Mouse (Mus musculus) neutrophil, adult 59 days (primary cell): ENCODE data around the gene Gnb5. TPM values are rescaled to one million over a fixed set of nuclear protein-coding genes. Genes with fewer than 3 reads are reported as not detected.

Experiments
- total RNA-seq, 2 experiments: library from RNA; stranded (reverse); gene quantifications; 1 replicate in 1 of 2; 2 replicates in 1 of 2; pipeline ENCODE4 v1.2.4; 2023

Gnb5 gene
- total RNA-seq, result under 1 TPM; 0.71 to 0.73 TPM

GRCm38 (mm10) chr9:75306126-75306898 lies at the start of gene Gnb5:
Gnb5 (plus strand) TSS chr9:75306288.

GRCm38 (mm10) chr9:75347458-75347857 lies 41.4 kb downstream of the Gnb5 start, which contains the start of gene Bcl2l10:
Bcl2l10 (plus strand) TSS chr9:75347758.

Other genes with a start within 250 kb of the Gnb5 start
- 100 to 1,000 TPM; 126 to 127 TPM for gene Myo5a, start 235.3 kb upstream of the Gnb5 start, total RNA-seq
- gene Myo5c, start 74.3 kb upstream of the Gnb5 start, total RNA-seq, result not detected
- not detected for gene Bcl2l10, start 41.5 kb downstream of the Gnb5 start, total RNA-seq
- 10 to 100 TPM; 59.8 to 74.4 TPM for gene Mapk6, start 103.7 kb downstream of the Gnb5 start, total RNA-seq
- 10 to 100 TPM; 12.1 to 13.2 TPM for gene Leo1, start 135.2 kb downstream of the Gnb5 start, total RNA-seq